Mouse (Mus musculus) cerebellum, postnatal 25 days (tissue): ENCODE data around the gene Tex45.

Experiments used
- DNase-seq, 2 experiments: peaks; one replicate each; pipeline ENCODE4 v3.0.0; 2021; ENCODE audit warnings: mixed read lengths in 2 of 2

The Tex45 gene

DNA sequence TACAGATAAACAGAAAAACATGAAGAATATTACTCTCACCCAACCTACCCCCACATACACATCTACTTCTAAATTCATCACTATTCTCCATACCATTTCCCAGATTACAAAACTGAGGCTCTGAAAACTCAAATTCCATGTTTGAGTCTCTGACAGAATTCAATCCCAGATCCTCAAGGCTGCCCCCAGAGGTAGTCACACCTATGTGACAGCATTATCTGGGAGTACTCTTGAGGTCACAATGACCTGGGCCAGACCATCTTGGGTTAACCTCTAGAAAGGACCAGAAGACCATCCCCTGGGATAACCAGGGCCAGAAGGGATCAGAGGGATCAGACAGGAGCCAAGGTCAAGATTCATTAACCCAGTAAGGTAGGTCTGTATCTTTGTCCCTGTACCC, at the start of gene Tex45:
Tex45 (plus strand) TSS at position 301 of the 400 bp plus-strand sequence.
- no peak for DNase-seq

DNA sequence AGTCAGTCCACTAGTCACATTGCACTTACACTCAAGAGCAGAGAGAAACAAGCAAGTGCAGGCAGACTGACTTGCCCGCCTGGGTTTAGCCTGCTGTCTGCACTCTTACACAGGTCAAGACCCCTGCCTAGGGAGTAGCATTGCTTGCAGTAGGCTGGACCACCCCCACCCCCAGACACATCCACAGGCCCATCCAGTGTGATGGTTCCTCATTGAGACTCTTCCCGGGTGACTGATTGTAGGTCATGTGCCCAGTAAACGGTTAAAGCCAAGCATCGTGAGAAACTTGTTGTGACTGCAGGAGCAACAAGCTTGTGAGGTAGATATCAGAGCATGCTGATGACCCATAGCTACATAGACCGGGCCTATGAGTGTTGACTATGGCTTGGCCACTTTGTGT, 49.2 kb upstream of the Tex45 start:
- DNase-seq, result no peak

DNA sequence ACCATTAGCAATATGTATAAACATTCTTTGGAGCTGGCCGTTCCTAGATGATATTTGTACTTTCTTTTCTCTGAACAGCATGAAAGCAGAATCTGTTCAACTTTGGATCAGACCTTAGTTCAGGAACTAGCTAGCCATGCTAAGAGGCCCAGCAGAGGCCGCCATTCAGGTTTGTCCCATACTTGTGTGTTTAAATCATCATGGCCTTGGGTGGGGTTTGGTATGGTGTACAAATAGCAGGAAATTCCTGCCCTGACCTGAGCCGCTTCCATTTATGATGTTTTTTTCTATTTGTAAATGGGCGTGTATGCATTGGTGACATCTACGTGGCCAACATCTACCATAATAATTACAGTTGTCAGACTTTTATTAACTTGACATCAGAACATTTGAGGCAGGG, 45.4 kb upstream of the Tex45 start:
- no peak for DNase-seq

DNA sequence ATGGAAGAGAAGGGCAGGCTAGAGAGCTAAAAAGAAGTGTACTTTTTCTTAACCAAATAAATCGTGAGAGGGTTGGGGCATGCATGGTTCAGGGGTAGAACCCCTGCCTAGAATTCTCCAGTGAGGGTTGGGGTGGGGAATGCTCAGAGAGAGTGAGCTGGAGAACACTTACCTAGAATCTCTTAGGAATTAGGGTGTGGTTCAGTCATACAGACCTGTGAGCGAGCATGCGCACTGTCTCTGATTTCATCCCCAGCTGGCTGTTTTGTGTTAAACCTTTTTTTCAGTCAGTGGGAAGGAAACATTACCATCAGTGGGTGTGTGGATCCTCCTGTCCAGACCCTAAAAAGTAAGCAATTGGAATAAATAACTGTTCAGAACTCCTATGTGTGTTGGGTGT, 44.5 kb upstream of the Tex45 start:
- DNase-seq, result no peak

DNA sequence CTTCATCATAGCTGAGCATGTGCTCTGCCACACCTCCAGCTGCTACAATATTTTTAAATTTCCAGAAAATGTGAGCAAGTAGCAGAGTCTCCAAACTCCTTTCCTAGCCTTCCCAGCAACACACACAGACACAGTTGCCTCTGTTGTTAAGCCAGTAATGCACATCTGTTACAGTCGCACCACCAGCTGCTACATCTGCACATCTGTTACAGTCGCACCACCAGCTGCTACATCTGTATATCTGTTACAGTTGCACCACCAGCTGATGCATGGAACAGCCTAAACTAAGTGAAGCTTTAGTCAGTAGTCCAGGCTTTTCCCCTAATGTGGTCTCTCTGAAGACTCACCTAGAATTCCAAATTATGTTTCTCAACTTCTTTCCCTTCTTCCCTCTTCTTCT, 42.2 kb upstream of the Tex45 start:
- no peak for DNase-seq

DNA sequence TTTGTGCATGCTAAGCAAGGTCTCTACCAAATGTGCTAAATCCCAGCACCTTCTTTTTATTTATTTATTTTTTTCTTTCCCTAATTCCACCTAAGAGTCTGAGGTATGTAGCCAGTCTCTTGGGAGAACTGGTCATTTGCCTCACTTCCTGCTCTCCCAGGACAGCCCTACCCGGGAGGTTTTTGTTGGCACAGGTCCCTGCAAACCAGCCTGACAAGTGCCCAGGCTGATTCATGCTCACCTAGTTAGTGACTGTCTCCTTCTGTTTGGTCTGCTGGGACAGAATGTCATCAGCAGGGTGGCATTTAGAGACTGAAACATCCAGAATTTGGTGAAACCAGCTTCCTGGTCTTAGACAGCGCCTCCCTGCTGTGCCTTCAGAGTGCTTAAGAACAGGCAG, 40.7 kb upstream of the Tex45 start:
- DNase-seq, result peak; percentile 77 to 87

DNA sequence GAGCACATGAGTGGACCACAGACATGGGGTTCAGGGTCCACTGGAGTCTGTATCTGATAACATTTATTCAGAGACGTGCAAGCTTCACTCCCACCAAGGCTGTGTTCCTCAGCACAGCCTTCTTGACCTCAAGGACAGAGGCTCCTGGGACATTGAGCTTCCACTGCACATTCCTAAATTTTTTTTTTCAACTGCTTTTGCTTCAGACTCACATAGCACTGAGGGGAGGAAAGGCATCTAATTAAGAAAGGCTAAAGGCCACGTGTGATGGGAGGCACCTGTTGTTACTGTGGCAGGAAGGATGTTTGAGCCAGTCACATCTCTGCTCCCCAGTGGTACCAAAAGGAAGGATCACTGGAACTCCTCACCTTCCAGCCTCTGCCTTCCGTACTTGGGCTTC, 39.5 kb upstream of the Tex45 start:
- no peak for DNase-seq

DNA sequence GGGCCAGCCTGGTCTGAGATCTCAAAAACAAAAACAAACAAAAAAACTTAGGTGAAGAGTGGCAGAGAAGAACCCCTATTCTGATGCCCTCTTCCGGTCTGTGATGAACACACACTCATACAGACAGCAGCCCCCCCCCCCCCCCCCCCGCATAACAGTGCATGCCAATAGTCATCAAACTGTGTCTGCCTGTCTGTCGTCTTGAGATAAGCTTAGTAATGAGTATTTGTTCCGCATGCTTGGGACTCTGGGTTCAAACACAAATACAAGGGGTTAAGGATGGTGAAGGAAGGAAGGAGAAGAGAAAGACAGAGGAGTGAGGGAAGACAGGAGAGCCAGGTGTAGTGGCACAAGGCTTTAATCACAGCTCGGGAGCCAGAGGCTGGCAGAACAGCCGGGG, 34.2 kb upstream of the Tex45 start:
- DNase-seq, result no peak

DNA sequence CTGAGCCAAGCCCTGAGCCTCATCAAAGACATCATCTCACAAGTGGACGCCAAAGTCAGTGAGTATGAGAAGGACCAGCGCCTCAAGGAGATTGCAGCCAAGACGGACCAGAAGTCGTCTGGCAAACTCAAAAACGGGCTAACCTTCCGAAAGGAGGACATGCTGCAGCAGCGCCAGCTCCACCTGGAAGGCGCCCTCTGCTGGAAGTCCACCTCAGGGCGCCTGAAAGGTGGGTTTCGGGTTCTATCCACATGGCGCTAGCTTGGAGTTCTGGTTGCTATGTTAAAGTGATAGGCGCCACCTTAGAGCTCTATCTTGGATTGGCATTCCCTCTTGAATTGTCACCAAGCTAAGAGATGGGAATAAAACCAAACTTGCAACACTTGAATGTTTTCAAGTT, 31.2 kb upstream of the Tex45 start:
- peak in 1 of 2 experiments; percentile 45 for DNase-seq

DNA sequence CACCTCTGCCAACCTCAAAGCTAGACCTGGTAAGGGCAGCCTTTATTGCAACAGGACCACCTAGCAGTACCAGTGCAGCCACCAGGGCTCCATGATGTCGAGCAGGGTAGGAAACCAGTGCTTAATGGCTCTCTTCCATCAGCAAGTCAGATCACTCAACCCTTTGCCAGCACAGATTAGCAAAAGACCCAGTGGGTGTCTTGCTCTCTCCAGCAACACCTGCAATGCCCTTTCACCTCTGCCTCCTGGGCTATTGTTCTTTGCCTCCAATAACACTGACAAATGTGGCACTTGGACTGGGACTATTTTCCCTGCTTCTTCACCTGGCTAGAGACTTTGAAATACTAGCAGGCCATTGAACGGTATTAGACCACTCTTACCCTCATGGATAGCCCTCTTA, 21.4 kb upstream of the Tex45 start:
- no peak for DNase-seq

DNA sequence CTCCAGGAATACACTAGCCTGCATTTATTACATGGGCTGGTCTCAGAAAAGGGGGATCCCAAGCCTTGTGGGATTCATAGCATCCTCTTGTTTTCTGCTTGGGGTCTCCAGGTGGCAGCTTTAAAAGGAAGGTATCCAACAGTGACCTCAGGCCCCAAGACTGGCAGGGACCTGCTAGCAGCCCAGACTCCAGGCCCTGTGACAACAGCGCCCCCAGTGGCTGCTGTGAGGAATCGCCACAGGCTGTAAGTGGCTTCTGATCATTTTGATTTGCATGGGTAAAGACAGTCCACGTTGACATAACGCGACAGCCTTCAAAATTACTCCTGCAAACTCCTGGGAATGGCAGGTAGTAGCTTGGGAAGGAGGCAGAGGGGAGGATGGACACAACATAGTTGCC, 20.0 kb upstream of the Tex45 start:
- DNase-seq, result peak; percentile 71 to 83

DNA sequence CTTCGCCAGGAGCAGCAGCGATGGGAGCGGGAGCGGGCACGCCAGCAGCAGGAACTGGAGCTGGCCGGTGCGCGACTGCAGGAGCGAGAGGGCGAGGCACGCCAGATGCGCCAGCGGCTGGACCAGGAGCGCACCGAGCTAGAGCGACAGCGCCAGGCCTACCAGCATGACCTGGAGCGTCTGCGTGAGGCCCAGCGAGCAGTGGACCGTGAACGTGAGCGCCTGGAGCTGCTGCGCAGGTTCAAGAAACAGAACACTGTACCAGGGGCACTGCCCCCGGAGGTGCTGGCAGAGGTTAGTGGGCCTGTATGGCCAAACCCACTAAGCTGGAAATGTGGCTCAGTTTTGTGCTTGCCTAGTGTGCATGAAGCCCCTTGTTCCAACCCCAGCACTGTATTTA, 18.7 kb upstream of the Tex45 start:
- DNase-seq, result no peak

DNA sequence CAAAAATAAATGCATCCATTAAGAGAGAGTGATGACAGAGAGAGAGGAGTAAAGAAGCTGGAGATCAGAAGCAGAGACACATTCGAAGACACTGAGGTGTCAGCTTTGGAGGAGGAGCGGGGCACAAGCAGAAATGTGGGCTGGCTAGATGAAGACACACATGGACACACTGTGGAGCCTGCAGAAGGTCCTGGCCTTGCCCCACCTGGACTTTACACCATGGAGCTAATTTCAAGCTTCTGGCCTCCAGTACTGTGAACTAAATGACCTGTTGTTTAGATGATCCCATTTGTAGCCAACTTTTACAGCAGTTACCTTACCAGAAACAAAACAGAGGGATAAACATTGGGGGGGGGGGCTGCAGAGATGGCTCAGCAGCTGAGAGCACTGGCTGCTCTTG, 7.4 kb upstream of the Tex45 start:
- no peak for DNase-seq

DNA sequence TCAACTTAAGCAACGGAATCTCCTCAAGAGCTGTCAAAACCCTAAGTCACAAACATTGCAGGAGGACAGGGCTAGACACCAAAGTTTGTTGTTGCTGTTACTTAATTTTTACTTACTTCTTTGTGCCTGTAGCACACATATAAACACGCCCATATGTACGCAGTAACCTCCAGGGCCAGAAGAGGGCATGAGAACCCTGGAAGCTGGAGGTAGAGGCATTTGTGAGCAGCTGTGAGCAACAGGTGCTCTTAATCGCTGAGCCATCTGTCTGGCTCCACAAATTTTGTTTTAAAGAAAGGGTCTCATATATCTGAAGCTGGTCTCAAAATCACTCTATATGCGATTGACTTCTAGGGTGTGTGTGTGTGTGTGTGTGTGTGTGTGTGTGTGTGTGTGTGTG, 6.4 kb upstream of the Tex45 start:
- DNase-seq, result peak in 1 of 2 experiments; percentile 38

DNA sequence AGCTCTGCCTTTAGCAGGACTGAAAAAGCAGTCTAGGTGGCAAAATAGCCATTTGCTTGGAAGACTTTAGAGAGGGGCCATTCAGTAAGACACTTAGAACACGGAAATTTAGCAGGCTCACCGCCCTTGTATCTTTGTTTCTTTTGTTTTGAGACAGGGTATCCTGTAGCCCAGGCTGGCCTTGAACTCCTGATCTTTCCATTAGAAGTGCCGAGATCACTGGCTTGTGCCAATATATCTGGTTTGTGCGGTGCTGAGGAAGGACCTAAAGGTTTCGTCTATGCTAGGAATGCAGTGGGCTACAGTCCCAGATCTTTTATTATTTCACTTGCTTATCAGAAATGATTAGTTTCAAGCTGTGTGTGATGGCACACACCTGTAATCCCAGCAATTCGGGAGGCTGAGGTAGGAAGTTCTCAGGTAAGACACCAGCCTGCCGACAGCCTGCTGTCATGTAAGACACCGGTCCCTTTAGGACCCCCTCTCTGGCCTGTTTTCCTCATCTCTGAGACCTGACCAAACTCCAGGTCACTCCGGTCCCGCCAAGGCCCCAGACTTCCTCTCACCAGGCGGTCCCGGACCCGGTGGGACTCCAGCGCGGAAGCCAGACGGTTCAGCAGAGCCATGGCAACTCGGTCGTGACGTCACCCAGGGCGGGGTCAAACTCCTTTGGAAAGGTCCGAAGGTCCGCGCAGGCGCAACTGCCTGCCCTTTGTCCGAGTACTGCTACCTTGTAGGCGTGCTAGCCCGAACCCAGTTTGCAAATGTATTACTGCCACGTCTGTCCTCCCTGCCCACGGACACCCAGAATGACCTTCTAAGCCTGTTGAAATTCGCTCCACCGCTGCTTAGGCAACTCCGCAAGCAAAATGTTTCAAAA, 3.4 kb upstream of the Tex45 start, which contains the start of gene Pex11g:
Pex11g (minus strand) TSS at position 675 of the 880 bp plus-strand sequence.
- DNase-seq, result peak; percentile 96 to 99

DNA sequence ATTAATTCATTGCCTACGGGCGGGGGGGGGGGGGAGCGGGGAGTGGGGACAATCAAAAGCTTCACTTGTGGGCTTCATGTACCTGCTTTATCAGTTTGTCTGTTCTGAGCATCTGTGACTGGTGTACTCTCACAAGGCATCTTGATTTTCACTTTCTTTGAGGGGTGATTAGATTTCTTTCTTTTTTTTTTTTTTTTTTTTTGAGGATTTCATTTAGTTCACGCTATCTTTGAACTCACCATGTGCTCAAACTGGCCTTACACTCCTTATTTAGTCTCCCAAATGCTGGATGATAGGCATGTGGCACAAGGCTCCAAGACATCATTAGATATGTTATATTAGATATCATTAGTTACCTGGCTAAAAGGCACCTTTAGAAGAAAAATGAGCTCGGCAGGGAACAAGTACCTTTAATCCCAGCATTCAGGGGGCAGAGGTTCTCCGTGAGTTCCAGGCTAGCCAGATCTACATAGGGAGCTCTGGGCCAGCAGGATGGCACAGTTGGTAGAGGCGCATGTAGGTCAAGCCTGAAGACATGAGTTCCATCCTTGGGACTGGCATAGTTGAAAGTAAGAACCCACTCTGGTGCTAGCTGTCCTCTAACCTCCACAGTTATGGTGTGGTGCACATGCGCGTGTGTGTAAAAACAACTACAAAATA, 2.6 kb upstream of the Tex45 start:
- DNase-seq, result no peak

DNA sequence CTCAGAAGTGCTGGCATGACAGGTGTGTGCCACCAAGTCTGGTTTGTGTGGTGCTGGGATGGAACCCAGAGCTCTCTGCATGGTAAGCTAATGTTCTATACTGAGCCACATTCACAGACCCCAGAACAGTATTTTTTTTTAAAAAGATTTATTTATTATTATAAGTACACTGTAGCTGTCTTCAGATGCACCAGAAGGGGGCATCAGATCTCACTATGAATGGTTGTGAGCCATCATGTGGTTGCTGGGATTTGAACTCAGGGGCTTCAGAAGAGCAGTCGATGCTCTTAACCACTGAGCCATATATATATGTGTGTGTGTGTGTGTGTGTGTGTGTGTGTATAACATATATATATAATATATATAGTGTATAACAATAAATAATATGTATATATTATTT, 1.8 kb upstream of the Tex45 start:
- DNase-seq, result no peak

DNA sequence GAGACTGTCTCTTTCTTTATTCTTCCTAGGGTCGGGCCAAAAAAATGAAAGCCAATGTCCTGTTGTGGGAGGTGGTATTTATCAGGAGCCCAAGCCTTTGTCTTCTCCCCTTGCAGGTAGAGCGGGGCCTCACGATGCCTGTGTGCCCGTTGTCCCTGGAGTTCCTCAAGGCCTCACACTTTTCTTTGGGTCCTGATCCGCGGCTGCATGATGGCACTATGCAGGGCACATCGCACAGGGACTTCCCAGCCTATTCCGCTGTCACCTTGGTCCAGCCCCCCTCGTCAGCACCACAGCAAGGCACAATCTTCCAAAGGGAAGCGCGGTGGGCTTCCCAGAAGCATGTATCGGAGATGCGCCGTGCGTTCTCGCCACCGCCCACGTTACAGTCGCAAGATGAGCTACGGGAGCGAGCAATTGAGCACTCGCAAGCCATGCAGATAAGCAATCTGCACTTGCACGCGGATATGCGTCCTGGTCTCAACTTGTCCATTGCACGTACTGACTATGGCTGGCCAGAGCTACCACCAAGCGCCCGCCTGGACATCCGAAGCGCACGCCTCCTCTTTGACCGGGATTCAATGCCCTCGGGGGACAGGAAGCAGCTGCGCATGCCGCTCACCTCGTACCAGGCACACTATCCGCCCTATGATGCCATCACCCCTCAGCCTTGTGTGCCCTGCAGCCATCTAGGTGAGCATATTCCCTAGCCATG, 5.2 kb downstream of the Tex45 start:
- no peak for DNase-seq

DNA sequence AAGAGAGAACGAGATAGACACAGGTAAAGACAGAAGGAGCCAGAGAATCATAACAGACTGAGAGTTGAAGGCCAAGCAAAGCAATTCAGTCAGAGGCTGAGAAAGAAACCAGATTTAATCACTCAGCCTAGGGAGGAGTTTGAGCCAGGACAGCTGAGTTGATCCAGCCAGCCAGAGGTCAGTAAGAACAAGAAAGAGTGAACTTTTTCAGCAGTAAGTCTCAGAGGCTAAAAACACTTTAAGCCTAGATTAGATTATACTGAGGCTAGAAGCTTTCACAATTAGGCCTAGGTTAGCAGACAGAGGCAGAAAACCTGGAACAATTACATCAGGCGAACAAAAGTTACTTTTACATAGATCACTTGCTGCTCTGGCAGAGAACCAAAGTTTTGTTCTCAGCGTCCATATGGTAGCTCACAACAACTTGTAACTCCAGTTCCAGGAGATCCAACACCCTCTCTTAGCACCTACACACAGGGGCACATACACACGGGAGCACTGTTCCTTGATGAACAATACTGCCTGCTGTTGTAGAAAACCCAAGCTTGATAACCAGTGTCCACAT, 9.6 kb downstream of the Tex45 start:
- DNase-seq, result no peak

DNA sequence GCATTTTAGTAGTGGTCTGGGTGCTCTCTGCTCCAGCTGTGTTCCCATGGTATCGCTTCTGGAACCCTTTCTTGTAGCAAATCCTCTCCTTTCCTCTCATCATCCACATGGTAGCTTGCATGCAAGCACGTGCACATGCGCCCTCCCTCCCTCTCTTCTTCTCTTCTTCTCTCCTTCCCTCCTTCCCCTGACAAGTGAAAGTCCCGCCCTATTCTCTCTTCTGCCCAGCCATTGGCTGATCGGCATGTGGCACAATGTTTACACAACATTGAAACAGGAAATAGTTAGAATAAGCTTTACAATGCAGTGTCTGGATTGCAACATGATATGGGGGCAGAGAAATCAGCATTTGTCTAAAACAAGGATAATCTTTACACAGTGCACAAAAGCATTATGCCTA, 10.9 kb downstream of the Tex45 start:
- DNase-seq, result no peak

DNA sequence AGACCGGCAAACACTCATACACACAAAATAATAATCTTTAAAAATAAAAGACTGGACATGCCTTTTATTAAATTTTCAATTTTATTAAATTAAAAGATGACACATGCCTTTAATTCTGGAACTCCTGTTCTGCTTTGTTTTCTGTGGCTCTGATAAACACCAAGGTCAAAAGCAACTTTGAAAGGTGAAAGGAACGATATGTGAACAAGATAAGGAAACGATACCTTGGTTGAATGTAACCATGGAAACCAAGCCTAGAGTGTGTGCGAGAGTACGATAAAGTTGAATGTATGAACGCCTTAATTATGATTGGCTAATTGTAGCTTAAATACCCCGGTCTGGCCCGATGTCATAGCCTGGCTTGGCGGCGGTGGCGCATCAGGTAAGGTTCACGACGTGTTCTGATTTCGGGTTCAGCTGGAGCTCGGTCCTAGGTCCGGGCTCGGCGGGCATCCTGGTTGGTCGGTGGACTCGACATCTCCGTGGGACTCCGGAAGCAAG, 11.6 kb downstream of the Tex45 start:
- no peak for DNase-seq

DNA sequence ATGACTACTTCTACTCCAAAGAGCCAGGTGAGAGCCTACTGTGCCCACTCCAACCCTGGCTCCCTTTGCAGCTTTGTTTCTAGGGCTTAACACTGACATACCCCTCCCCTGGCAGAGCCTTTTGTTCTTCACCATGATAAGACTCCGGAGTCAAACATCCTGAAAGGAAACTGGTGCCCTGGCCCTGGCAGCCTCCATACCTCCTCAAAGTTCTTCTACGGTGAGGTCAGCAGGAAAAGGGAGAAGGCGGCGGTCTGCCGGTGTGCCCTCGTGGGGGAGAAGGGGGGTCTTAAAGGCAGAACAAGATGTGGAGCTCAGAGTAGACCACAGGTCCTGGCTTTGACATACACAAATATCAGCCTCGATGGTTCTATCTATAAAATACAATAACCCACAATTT, 12.9 kb downstream of the Tex45 start:
- no peak for DNase-seq

DNA sequence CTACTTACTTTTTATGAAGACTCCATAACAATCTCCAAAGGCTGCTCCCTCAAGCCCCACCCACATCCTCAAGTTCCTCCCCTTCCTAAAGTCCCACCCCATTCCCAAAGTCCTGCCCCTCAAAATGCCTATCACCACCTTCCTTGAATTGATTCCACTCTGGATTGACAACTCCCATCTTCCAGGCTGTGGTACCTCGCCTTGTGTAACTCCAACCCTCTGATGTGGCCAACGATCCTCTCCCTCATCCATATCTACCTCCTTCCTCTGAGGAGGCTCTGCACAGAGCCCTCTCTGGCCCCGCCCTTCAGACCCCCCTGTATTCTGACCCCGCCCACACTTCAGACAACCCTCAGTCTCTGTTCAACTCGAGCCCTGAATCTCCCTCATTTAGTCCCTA, 14.5 kb downstream of the Tex45 start:
- no peak for DNase-seq
